Mouse (Mus musculus) neural tube, embryonic 10.5 days (tissue): Measurements from ENCODE around the gene Phf7.

Experiments
- DNase-seq: peaks from one replicate; pipeline ENCODE4 v3.0.0-alpha.2; 2017; ENCODE audit warnings: low spot score; ENCODE audit errors: extremely low spot score

Gene Phf7

GRCm38 (mm10) chr14:31251084-31251604 is at the start of gene Phf7, which contains the start of gene Bap1:
Gene Phf7, minus strand, starts transcription at chr14:31251317.
Gene Bap1, plus strand, starts transcription at chr14:31251450.
- DNase-seq, result peak; percentile 99

DNA sequence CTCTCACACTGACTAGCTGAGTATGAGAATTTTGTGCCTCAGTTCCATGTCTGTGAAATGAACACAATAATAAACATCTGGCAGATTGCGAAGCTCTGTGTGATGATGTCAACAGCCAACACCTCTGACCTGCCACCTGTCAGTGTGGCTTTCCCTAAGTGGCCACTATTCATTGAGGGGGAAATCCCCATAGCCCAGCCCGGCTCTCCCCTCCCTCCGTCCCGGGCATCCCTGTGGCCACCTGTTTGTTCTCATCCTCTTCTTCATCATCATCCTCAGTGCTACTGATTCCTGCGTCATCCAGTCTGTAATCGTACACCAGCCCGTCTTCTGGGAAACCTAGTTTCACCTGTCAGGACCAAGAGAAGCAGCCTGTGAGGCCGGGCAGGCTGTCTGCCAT is 34.6 kb upstream of the Phf7 start:
- DNase-seq, result no peak

DNA sequence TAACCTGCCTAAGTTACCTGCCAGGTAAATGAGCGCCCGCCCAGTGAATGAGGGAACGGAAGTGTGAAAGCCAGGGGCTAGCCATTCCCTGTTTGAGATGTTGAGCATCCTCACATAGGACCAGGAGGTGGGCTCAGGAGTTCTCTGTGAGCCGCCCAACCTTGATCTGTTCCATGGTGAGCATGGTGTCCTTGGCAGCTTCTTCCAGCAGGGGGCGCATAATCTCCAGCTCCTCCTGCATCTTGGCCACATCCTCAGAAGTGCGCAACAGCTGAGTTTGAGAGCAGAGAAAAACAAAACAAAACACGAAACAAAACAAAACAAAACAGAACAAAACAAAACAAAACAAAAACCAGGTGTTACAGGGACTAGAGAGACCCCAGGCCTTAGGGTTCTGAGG is 21.0 kb upstream of the Phf7 start:
- peak; percentile 83 for DNase-seq

GRCm38 (mm10) chr14:31271121-31271520 is 20.0 kb upstream of the Phf7 start:
- no peak for DNase-seq

DNA sequence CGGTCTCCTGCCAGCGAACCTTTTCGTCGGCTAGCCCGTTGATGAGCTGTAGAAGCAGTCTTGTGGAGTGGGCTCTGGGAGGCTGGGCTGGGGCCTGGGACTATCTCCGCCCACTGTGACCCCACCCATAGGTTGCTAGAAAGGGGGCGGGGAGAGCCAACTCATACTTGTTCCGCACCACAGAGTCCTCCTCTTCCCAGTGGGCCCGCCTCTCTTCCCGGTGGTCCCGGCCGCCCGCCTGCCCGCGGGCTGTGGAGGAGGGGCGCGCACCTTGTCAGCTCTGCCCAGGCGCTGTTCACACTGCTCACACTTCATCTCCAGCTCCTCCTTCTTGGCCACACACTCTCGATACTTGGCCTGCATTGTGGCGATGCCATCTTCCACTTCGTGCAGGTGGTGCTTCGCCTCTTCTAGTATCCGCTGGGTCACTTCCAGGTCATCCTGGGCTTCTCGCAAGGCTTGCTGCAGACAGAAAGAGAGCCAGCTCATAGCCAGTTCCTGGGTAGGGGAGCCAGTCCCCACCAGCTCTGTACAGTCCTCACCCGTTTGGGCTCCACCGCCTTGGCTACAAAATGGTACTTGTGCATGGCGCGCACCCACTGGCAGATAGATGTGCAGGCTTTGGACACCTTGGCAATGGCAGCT is 18.5 kb upstream of the Phf7 start:
- peak; percentile 68 for DNase-seq

DNA sequence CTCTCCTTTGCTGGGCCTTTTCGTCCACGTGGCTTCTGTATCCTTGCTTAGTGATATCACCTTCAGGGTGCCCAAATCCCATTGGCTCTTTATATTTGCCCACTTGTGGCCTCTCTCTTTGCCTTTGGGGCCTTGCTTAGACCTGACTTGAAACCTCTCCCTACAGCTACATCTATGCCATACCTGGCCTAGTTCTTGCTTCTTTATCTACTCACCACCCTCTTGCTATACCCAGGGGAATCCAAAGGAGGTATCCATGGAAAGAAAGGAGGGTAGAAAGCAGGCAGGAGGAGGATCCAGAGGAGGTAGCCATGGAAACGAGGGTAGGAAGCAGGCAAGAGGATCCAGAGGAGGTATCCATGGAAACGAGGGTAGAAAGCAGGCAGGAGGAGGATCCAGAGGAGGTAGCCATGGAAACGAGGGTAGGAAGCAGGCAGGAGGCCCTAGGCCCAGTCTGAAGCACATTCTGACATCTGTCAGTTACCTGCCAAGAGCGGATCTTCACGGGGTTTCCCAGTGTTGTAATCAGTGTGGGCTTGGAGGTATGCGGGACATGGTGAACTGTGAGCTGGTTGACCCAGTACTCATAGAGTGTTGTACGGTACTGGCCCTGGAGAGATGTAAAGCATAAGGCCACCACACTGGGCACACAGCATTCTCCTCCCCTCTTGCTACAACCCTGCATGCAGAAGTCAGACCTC is 17.3 kb upstream of the Phf7 start:
- no peak for DNase-seq

DNA sequence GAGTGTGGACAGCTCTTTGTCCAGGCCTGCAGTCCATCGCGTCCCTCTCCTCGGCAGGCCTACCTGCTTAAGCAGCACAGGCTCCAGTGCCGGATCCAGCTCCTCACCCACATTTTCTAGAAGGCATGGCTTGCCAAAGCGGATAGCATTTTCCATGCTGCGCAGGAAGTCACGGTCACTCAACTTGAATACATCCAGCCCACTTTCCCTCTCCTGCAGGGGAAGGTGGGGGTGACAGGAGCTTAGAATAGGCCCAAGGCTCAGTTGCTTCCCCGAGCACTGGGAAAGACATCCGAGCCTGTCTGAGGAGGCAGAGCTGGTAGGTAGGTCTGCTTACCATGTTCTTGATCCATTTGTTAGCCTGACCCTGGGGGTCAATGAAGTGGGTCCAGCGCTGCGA is 16.5 kb upstream of the Phf7 start:
- no peak for DNase-seq

DNA sequence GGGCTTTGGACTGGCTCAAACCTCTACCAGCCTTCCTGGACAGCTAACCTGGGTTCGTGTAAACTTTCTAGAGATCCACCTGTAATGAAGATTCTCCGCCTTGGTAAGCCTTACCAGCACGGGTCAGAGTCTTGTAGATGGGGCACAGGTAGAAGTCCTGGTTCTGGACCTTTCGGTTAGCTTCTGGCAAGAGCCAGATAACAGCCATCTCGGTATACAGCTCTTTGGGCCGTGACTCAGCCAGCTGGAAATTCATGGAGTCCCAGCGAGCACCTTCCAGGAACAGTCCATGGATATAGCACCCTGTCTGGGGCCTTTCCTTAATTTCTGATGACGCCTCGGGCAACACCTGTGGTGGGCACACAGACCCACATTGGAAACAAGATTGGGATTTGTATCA is 9.8 kb upstream of the Phf7 start:
- DNase-seq, result no peak

DNA sequence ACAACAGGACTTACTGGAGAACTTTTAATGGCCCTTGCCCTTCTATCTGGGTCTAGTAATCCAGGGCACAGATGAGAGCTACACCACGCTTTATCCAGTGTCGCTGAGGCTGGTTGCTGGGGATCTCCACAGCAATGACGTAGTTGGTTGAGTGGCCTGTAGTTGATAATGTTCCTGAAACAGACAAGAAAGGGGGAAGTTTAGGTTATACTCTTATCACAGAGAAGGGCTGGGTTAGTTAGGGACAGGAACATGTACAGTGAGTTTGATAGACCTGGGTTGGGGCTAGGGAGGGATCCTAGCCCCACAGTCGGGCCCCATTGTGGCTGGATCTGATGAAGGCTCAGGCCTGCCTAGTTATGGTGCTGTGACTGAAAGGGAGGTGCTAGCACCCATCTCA is 9.3 kb upstream of the Phf7 start:
- no peak for DNase-seq

DNA sequence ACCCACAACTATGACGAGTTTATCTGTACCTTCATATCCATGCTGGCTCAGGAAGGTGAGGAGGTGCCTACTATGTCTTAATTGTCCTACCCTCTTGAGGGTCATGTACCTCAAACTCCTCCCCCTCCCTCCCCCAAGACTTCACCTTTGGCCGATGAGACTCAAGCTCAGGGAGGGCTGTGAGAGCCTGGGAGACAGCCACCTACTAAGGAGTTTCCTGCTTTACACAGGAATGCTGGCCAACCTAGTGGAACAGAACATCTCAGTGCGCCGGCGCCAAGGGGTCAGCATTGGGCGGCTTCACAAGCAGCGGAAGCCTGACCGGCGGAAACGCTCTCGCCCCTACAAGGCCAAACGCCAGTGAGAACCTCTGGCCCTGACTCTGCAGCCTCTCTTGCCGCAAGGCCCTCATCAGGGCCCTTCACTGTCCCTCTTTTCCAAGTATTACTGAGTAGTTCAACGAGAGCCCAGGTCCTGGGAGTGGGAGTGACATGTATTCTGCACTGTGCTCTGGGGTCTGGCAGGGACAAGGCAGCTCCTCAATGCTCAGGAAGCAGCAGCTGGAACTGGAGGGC is 7.4 kb upstream of the Phf7 start:
- no peak for DNase-seq

GRCm38 (mm10) chr14:31252091-31252490 is 974 bp upstream of the Phf7 start:
- DNase-seq, result no peak

DNA sequence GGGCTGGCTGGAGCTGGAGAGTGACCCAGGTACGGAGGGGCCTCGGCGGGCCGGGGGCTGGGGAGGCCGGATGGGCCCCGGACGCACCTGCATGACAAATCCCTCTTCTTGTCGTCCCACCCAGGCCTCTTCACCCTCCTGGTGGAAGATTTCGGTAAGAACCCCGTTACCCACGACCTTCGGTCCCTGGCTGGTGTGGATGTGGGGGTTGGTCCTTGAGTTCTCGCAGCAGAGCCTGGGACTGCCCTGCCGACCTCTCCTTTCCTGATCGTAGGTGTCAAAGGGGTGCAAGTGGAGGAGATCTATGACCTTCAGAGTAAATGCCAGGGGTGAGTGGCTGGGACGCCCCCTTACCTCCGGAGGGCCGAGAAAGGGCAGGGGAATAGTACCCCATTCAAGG is 509 bp upstream of the Phf7 start:
- DNase-seq, result no peak

DNA sequence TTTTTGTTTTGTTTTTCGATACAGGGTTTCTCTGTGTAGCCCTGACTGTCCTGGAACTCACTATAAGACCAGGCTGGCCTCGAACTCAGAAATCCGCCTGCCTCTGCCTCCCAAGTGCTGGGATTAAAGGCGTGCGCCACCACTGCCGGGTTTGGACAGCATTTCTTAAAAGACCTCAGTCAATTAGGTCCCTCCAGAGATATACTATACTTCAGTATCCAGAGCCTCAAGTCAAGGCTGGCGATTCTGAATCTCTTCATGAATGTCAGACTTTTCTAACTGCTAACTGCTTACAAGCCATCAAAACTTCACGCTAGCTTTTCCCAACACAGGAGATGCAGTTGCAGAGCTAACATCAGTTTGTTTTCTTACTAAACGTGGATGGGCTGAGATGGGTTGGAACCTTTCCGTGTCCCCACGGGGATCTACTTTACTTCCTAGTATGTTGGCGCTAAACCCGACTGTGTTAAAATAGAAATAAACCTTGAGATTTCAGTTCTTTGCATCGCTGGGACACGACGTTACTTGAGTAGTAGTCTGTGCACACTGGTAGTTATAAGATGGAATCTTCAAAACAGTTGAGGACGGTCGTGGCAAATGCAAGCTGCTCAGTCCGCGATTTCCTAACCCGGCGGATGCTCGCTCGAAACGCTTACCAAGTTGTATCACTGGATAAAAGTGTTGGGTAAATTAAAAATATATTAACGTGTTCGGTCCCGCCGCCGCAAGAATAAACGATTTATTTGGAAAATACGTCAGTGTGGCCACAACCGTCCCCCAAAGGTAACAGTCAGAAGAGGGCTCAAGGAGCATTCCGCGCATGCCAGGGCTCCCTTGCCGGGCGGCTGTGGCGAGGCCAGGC is 664 bp downstream of the Phf7 start:
- DNase-seq, result no peak

DNA sequence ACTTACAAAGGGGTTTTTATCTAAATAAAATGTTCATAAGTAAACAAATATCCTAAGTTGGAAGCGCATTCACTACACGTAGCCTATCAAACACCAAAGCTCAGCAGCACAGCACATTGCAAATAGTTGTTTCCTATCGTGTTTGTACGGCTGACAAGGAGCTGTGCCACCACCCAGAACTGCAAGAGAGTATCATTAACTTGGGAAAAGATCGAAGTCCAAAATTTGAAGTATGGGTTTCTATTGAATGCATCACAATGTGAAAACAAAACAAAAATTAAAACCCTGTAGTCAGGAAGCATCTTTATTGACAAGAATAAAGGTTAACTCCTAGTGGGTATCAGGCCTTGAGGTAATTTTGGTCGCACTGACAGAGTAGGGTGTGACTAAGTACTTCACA is 2.7 kb downstream of the Phf7 start:
- DNase-seq, result no peak

- DNase-seq, result no peak
Observed at GRCm38 (mm10) chr14:31245946-31246345, 5.2 kb downstream of the Phf7 start.

DNA sequence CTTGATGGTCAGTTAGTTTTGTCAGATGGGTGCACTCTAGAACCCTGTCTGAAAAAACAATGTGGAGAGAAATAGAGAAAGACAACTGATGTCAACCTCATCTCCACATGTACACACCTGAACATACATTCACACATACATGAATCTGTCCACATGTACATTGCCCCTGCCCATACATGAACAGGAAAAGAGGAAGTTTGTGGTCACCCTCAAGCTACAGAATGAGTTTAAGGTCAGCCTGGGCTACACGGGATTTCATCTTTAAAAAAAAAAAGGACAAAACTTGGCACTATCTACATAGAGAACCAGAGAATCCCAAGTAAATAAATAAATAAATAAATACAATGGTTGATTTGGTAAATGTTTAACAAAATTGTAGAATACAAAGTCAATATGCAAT is 6.3 kb downstream of the Phf7 start:
- DNase-seq, result no peak

DNA sequence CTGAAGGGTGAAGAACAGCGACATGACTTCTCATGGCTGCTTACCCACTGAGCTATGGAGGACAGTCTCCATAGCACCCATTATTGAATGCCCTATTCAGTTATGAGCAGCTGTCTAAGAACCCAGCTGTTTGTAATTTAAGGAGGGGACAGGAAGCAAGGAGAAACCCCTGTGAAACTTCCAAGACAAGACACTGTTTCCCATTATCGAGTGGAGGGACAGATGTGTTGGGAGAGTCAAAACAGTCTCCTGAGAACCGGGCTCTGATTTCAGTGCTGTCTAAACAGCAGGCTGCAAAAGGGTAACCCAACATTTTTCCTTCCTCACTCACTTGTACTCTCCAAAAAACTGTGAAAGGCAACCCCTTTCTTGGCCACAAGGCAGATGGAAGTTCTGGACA is 10.6 kb downstream of the Phf7 start:
- no peak for DNase-seq

DNA sequence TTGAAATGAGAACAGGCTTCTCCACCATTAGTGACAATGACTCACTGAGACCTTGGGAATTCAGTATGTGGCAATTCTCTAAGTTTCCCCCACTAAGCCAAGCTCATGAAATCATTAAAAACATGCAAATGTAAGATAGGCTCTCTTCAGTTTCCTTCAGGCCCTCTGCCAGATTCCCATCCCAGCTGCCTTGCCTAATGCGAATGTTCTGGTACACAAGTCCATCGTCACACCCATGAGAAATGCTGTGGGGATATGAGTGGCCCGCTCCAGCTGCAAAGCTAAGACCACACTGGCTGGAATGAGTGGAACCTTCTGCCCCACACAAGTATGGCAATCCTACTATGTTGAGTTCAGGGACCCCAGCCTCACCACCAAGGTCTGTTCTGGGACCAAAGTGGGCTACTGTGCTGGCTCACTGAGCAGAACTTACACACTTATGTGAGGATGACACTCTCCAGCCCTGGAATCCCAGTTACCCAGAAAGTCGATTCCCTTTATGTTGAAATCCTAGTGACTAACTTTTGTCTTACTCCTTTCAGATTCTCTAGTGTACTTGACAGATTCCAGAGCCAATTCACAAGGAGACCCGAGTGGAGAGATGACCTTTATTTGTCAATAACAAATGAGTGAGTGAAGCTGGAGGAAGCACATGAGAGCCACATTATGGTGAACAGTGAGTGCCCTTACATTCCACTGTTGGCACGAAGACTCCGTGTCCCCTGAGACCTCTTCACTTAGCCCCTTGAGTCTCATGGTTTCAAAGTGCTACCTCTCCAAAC is 13.8 kb downstream of the Phf7 start:
- DNase-seq, result no peak

GRCm38 (mm10) chr14:31233996-31234591 is 17.0 kb downstream of the Phf7 start:
- DNase-seq, result peak; percentile 80
